ENCODE assay signal across 8 mouse cellular contexts in the genomic region with DNA sequence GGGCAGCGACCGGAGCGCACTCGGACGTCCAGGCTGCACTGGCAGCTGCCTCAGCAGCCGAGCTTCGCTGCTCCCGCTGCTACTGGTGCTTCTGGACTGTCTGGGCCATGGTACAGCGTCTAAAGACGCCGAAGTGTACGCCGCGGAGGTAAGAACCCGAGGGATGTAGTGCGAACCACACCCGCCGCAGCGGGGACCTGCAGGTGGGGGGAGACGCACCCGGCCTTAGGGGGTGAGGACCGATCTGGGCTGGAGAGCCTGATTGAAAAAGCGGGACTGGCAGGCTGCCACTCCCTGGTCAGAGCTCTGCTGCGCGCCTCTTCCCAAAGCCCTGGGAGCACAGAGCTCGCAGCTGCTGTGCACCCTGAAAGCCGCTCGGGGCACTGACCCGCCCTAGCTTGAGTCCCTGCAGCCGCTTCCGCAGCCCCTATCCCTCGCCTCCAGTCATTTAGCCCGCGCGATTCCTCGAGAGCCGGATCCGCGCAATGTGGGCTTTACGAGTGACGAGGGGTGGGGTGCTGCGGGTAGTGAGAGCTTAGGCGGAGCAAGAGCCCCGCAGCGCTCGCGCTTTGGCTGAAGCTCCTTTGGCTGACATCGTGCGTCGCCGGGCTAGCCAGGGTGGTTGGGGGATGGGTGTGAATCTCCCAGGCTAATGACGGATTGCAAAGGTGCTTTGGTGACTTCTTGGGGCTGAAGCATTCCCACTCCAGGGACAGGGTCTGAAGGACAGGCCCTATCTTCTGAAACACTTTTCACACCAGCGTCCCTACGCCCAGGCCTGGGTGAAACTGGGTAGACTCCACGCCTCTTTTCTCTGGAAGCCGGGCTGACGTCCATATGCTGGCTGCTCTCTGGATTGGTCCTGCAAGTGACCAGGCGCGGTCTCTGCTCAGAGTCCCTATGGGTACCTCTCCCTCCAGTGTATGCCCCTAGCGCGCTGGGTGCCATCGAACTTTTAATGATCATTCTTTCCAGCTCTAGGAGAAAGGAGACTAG. TPM values are rescaled to one million over a fixed set of nuclear protein-coding genes. Genes with fewer than 3 reads are reported as not detected.
DNase-seq lines count a peak whose midpoint lies in the region; ATAC-seq and TF ChIP-seq lines count a peak whose summit lies in the region.

No protein-coding gene starts in this region.

- 4% methylated on average over 62 of the region's 62 CpGs for WGBS in forebrain, postnatal 0 days
- WGBS in hindbrain, postnatal 0 days = 2% methylated on average over 62 of the region's 62 CpGs
- 5% methylated on average over 62 of the region's 62 CpGs for WGBS in lung, adult 2 months
- WGBS in olfactory bulb, adult 2 months = 8% methylated on average over 62 of the region's 62 CpGs

- H3K4me1 ChIP-seq in forebrain, postnatal 0 days (ENCODE audit: insufficient read depth) = peaks cover 26% of the 10 kb centered on the region; the same call in 1 of the 2 replicates
- peaks cover 32% of the 10 kb centered on the region for H3K4me1 ChIP-seq in hindbrain, postnatal 0 days (ENCODE audit: insufficient read depth, low read length)
- peaks cover 21% of the 10 kb centered on the region for H3K4me1 ChIP-seq in lung, adult 2 months (ENCODE audit: control insufficient read depth, insufficient read depth, low read length)
- peaks cover 34% of the 10 kb centered on the region for H3K4me1 ChIP-seq in olfactory bulb, adult 2 months (ENCODE audit: control insufficient read depth, insufficient read depth, low read length)

- TF ChIP-seq CTCF in forebrain, postnatal 0 days (IDR thresholded peaks at IDR 0.05; ENCODE audit: low read depth) = peak; percentile 16; the same call in 1 of the 2 replicates
- no peak; the same call in 1 of the 2 replicates for TF ChIP-seq CTCF in hindbrain, postnatal 0 days (IDR thresholded peaks at IDR 0.05; ENCODE audit: low read depth)
- no peak for TF ChIP-seq CTCF in lung, adult 2 months (IDR thresholded peaks at IDR 0.05; ENCODE audit: insufficient read depth, low read length)
- no peak for TF ChIP-seq CTCF in olfactory bulb, adult 2 months (IDR thresholded peaks at IDR 0.05; ENCODE audit: insufficient read depth, low read depth, low read length)

- H3K9ac ChIP-seq in forebrain, postnatal 0 days = peak overlapping the region; percentile 68
- H3K9ac ChIP-seq in hindbrain, postnatal 0 days (replicated peaks; ENCODE audit: low read length) = peak overlapping the region; percentile 60

- H3K36me3 ChIP-seq in forebrain, postnatal 0 days (ENCODE audit: insufficient read depth) = no peaks in the 10 kb centered on the region
- no peaks in the 10 kb centered on the region for H3K36me3 ChIP-seq in hindbrain, postnatal 0 days (ENCODE audit: insufficient read depth, low read length)

- H3K4me3 ChIP-seq in forebrain, postnatal 0 days (ENCODE audit: low read depth, low read length) = peak overlapping the region; percentile 69
- H3K4me3 ChIP-seq in hindbrain, postnatal 0 days (ENCODE audit: low read length) = peak overlapping the region; percentile 88
- H3K4me3 ChIP-seq in lung, adult 2 months (replicated peaks; ENCODE audit: extremely low read depth, low read depth, low read length) = peak overlapping the region; percentile 60
- peak overlapping the region; percentile 72 for H3K4me3 ChIP-seq in olfactory bulb, adult 2 months (ENCODE audit: insufficient read depth, low read depth, low read length)

- 0 out of 2 replicates have a peak, but pooled peaks have one; percentile 29 for TF ChIP-seq POLR2A in lung, adult 2 months (IDR thresholded peaks at IDR 0.05; ENCODE audit: borderline replicate concordance, extremely low read depth, low read depth, low read length)
- TF ChIP-seq POLR2A in olfactory bulb, adult 2 months (IDR thresholded peaks at IDR 0.05; ENCODE audit: insufficient read depth, low read depth, low read length) = peak; percentile 11; the same call in 1 of the 2 replicates

- peak; percentile 54 for DNase-seq in ovary, postnatal 36 days (ENCODE audit: low spot score)
- DNase-seq in ovary, postnatal 14 days (ENCODE audit: low spot score) = no peak
- DNase-seq in cerebellum, adult 11-12 months = peak; percentile 20
- peak; percentile 71 for DNase-seq in forebrain, postnatal 0 days
- peak; percentile 69 for DNase-seq in hindbrain, postnatal 0 days (ENCODE audit: low spot score)
- DNase-seq in lung, adult 2 months = peak; percentile 63

- no peaks in the 10 kb centered on the region for H3K9me3 ChIP-seq in forebrain, postnatal 0 days (ENCODE audit: low read length)
- no peaks in the 10 kb centered on the region for H3K9me3 ChIP-seq in hindbrain, postnatal 0 days (ENCODE audit: low read length)

- peak overlapping the region; percentile 76 for H3K27ac ChIP-seq in forebrain, postnatal 0 days (ENCODE audit: low read depth, low read length)
- H3K27ac ChIP-seq in hindbrain, postnatal 0 days = peak overlapping the region; percentile 82
- no peak overlapping the region for H3K27ac ChIP-seq in olfactory bulb, adult 2 months (ENCODE audit: insufficient read depth, low read depth, low read length)

- peak overlapping the region; percentile 92 for H3K4me2 ChIP-seq in forebrain, postnatal 0 days (ENCODE audit: low read depth)
- peak overlapping the region; percentile 86 for H3K4me2 ChIP-seq in hindbrain, postnatal 0 days (ENCODE audit: low read depth, low read length)

- no peaks in the 10 kb centered on the region for H3K27me3 ChIP-seq in forebrain, postnatal 0 days (ENCODE audit: insufficient read depth, low read length)
- H3K27me3 ChIP-seq in hindbrain, postnatal 0 days (ENCODE audit: insufficient read depth, low read length) = no peaks in the 10 kb centered on the region

- peak; percentile 38 for ATAC-seq in forebrain, postnatal 0 days
- peak; percentile 38 for ATAC-seq in hindbrain, postnatal 0 days
- no peak for ATAC-seq in activated CD4-positive, CD25-positive, alpha-beta regulatory T cell, adult 4 months

RNA-seq across cellular contexts. Expression of a gene that starts 1.1 kb away (rescaled TPM):
- 32.4 and 40.3 TPM in 2 replicates for total RNA-seq in forebrain, postnatal 0 days (2014; rRNA removed)
- 10.7 and 13.9 TPM in 2 replicates for polyA plus RNA-seq in forebrain, postnatal 0 days (2015; fragmentation: Nextera tagmentation; extraction: Ambion mirVana)
- total RNA-seq in hindbrain, postnatal 0 days (2014; rRNA removed) = 72.9 and 80.6 TPM in 2 replicates
- 14.0 and 14.2 TPM in 2 replicates for polyA plus RNA-seq in hindbrain, postnatal 0 days (2015; fragmentation: Nextera tagmentation; extraction: Ambion mirVana)
- 120 and 133 TPM in 2 replicates for polyA plus RNA-seq in lung, adult 2 months (2012; rRNA removed)
- not detected in 2 replicates for polyA plus RNA-seq in olfactory bulb, adult 2 months (2012; ENCODE audit: insufficient read depth, insufficient read length, low replicate concordance, missing spikeins)
- 1 to 10 TPM in 1 of 2 experiments, under 1 TPM in 1; 0.95 to 1.6 TPM for polyA plus RNA-seq in activated CD4-positive, CD25-positive, alpha-beta regulatory T cell, adult 4 months (2017; shearing (Covaris generic))

RNA-seq across cellular contexts. Expression of a gene that starts 21.1 kb away (rescaled TPM):
- 30.8 and 66.0 TPM in 2 replicates for total RNA-seq in forebrain, postnatal 0 days (2014; rRNA removed)
- 34.9 and 38.6 TPM in 2 replicates for polyA plus RNA-seq in forebrain, postnatal 0 days (2015; fragmentation: Nextera tagmentation; extraction: Ambion mirVana)
- total RNA-seq in hindbrain, postnatal 0 days (2014; rRNA removed) = 22.8 and 68.5 TPM in 2 replicates
- polyA plus RNA-seq in hindbrain, postnatal 0 days (2015; fragmentation: Nextera tagmentation; extraction: Ambion mirVana) = 25.6 and 25.9 TPM in 2 replicates
- 26.1 and 31.8 TPM in 2 replicates for polyA plus RNA-seq in lung, adult 2 months (2012; rRNA removed)
- polyA plus RNA-seq in olfactory bulb, adult 2 months (2012; ENCODE audit: insufficient read depth, insufficient read length, low replicate concordance, missing spikeins) = not detected in 2 replicates
- polyA plus RNA-seq in activated CD4-positive, CD25-positive, alpha-beta regulatory T cell, adult 4 months (2017; shearing (Covaris generic)) = 10 to 100 TPM; 51.4 to 65.4 TPM

RNA-seq across cellular contexts. Expression of a gene that starts 21.4 kb away (rescaled TPM):
- 11.8 and 15.7 TPM in 2 replicates for total RNA-seq in forebrain, postnatal 0 days (2014; rRNA removed)
- 10.7 and 13.4 TPM in 2 replicates for polyA plus RNA-seq in forebrain, postnatal 0 days (2015; fragmentation: Nextera tagmentation; extraction: Ambion mirVana)
- 18.3 and 21.0 TPM in 2 replicates for total RNA-seq in hindbrain, postnatal 0 days (2014; rRNA removed)
- polyA plus RNA-seq in hindbrain, postnatal 0 days (2015; fragmentation: Nextera tagmentation; extraction: Ambion mirVana) = 9.2 and 10.5 TPM in 2 replicates
- polyA plus RNA-seq in lung, adult 2 months (2012; rRNA removed) = 17.1 and 20.8 TPM in 2 replicates
- polyA plus RNA-seq in olfactory bulb, adult 2 months (2012; ENCODE audit: insufficient read depth, insufficient read length, low replicate concordance, missing spikeins) = not detected in 2 replicates
- 1 to 10 TPM; 3.2 to 4.5 TPM for polyA plus RNA-seq in activated CD4-positive, CD25-positive, alpha-beta regulatory T cell, adult 4 months (2017; shearing (Covaris generic))

RNA-seq across cellular contexts. Expression of a gene that starts 42.8 kb away (rescaled TPM):
- total RNA-seq in forebrain, postnatal 0 days (2014; rRNA removed) = 1.2 and 1.3 TPM in 2 replicates
- polyA plus RNA-seq in forebrain, postnatal 0 days (2015; fragmentation: Nextera tagmentation; extraction: Ambion mirVana) = 0.86 and 1.8 TPM in 2 replicates
- 1.4 TPM in 1 of 2 replicates, not detected in the other for total RNA-seq in hindbrain, postnatal 0 days (2014; rRNA removed)
- polyA plus RNA-seq in hindbrain, postnatal 0 days (2015; fragmentation: Nextera tagmentation; extraction: Ambion mirVana) = 3.1 and 3.7 TPM in 2 replicates
- polyA plus RNA-seq in lung, adult 2 months (2012; rRNA removed) = 2.4 and 4.2 TPM in 2 replicates
- not detected in 2 replicates for polyA plus RNA-seq in olfactory bulb, adult 2 months (2012; ENCODE audit: insufficient read depth, insufficient read length, low replicate concordance, missing spikeins)
- not detected for polyA plus RNA-seq in activated CD4-positive, CD25-positive, alpha-beta regulatory T cell, adult 4 months (2017; shearing (Covaris generic))

RNA-seq across cellular contexts. Expression of a gene that starts 46.8 kb away (rescaled TPM):
- 0.33 and 0.85 TPM in 2 replicates for total RNA-seq in forebrain, postnatal 0 days (2014; rRNA removed)
- 0.47 and 1.2 TPM in 2 replicates for polyA plus RNA-seq in forebrain, postnatal 0 days (2015; fragmentation: Nextera tagmentation; extraction: Ambion mirVana)
- 0.52 and 0.83 TPM in 2 replicates for total RNA-seq in hindbrain, postnatal 0 days (2014; rRNA removed)
- polyA plus RNA-seq in hindbrain, postnatal 0 days (2015; fragmentation: Nextera tagmentation; extraction: Ambion mirVana) = 1.2 and 1.7 TPM in 2 replicates
- polyA plus RNA-seq in lung, adult 2 months (2012; rRNA removed) = 1.9 and 2.4 TPM in 2 replicates
- polyA plus RNA-seq in olfactory bulb, adult 2 months (2012; ENCODE audit: insufficient read depth, insufficient read length, low replicate concordance, missing spikeins) = not detected in 2 replicates
- under 1 TPM in 1 of 2 experiments, not detected in 1; 0.22 TPM for polyA plus RNA-seq in activated CD4-positive, CD25-positive, alpha-beta regulatory T cell, adult 4 months (2017; shearing (Covaris generic))
